Mouse (Mus musculus) midbrain, embryonic 11.5 days (tissue): ENCODE results near the gene Alx3. TPM values are rescaled to one million over a fixed set of nuclear protein-coding genes. Genes with fewer than 3 reads are reported as not detected.

Source experiments
- ATAC-seq: fragments of 200-750 bp; cut with Nextera tagmentation; 2 replicates; pipeline ENCODE4 v1.8.0; 2017; ENCODE audit warnings: moderate TSS enrichment, moderate library complexity; ENCODE audit not compliant: low FRiP score
- DNase-seq: peaks from one replicate; pipeline ENCODE4 v3.0.0; 2015; ENCODE audit warnings: low spot score; ENCODE audit errors: missing footprints
- H3K27ac ChIP-seq: fragments of 300-500 bp; sonication (generic); 2 replicates; pipeline ENCODE4 v1.5.1; 2014; ENCODE audit warnings: low read depth, low read length
- H3K27me3 ChIP-seq: fragments of 300-500 bp; sonication (generic); 2 replicates; pipeline ENCODE4 v1.6.1; 2014; ENCODE audit warnings: mild to moderate bottlenecking, low read length, moderate library complexity, mixed read lengths; ENCODE audit not compliant: control insufficient read depth, insufficient read depth
- H3K36me3 ChIP-seq: fragments of 300-500 bp; sonication (generic); 2 replicates; pipeline ENCODE4 v1.6.1; 2014; ENCODE audit warnings: mild to moderate bottlenecking, low read length, moderate library complexity, mixed read lengths; ENCODE audit not compliant: control insufficient read depth, insufficient read depth
- H3K4me1 ChIP-seq: fragments of 300-500 bp; sonication (generic); 2 replicates; pipeline ENCODE4 v1.6.1; 2014; ENCODE audit warnings: low read length; ENCODE audit not compliant: control insufficient read depth, insufficient read depth
- H3K4me2 ChIP-seq: fragments of 300-500 bp; sonication (generic); 2 replicates; pipeline ENCODE4 v1.6.1; 2014; ENCODE audit warnings: mild to moderate bottlenecking, moderate library complexity
- H3K4me3 ChIP-seq: fragments of 300-500 bp; sonication (generic); 2 replicates; pipeline ENCODE4 v1.5.1; 2014; ENCODE audit warnings: low read depth, low read length
- H3K9ac ChIP-seq: fragments of 300-500 bp; sonication (generic); 2 replicates; pipeline ENCODE4 v1.6.1; 2014; ENCODE audit warnings: low read length
- H3K9me3 ChIP-seq: fragments of 300-500 bp; sonication (generic); 2 replicates; pipeline ENCODE4 v1.6.1; 2016; ENCODE audit warnings: low read length; ENCODE audit not compliant: control insufficient read depth
- WGBS: fragments of 180-500 bp; shearing (Covaris S2); extraction: QIAGEN DNeasy Blood & Tissue Kit; methylation state at CpG from one replicate; pipeline ENCODE4 v1.1.7; 2014; 5-methylcytosine and 5-hydroxymethylcytosine counted together
- polyA plus RNA-seq: library from polyadenylated mRNA; unstranded; fragments of >200 nt; fragmentation: Nextera tagmentation; extraction: Ambion mirVana; gene quantifications from 2 replicates; pipeline ENCODE4 v1.2.1, GENCODE M21; 2014

The Alx3 gene
- polyA plus RNA-seq, result 2.8 and 3.3 TPM in 2 replicates

- WGBS, result 1% methylated on average over 44 of the region's 46 CpGs
- peaks cover 66% of the 10 kb centered on the region for H3K27me3 ChIP-seq
- ATAC-seq (peak; percentile 31; the same call in 1 of the 2 replicates), DNase-seq (no peak)
- no peak within 1 kb of the TSS for H3K27ac ChIP-seq
- H3K4me3 ChIP-seq, result peak within 1 kb of the TSS; percentile 41
- peak within 1 kb of the TSS; percentile 64 for H3K4me2 ChIP-seq
- peak within 1 kb of the TSS; percentile 46 for H3K9ac ChIP-seq
- no peaks in the 10 kb centered on the region for H3K9me3 ChIP-seq
- no peaks in the 10 kb centered on the region for H3K36me3 ChIP-seq
- H3K4me1 ChIP-seq, result peaks cover 10% of the 10 kb centered on the region
Measured at GRCm38 (mm10) chr3:107594662-107595263, at the start of gene Alx3. TSS of gene Alx3 (plus strand) at chr3:107595031.

- no peaks in the 10 kb centered on the region for H3K9me3 ChIP-seq
- H3K36me3 ChIP-seq, result no peaks in the 10 kb centered on the region
- no peak overlapping the region for H3K4me3 ChIP-seq
- no peak for DNase-seq
- no peaks in the 10 kb centered on the region for H3K4me1 ChIP-seq
- no peak overlapping the region for H3K4me2 ChIP-seq
- H3K27ac ChIP-seq, result no peak overlapping the region
- no peaks in the 10 kb centered on the region for H3K27me3 ChIP-seq
- H3K9ac ChIP-seq, result no peak overlapping the region
- WGBS, result 86% methylated on average over 5 of the region's 5 CpGs
- ATAC-seq, result no peak
Measured at GRCm38 (mm10) chr3:107545278-107545677, 49.6 kb upstream of the Alx3 start.

GRCm38 (mm10) chr3:107545716-107546412 lies 49.0 kb upstream of the Alx3 start:
- Histone ChIP-seq H3K36me3 (no peaks in the 10 kb centered on the region), H3K9ac (no peak overlapping the region), H3K9me3 (no peaks in the 10 kb centered on the region), H3K4me3 (no peak overlapping the region), H3K4me2 (no peak overlapping the region), H3K27ac (no peak overlapping the region), H3K27me3 (no peaks in the 10 kb centered on the region), H3K4me1 (no peaks in the 10 kb centered on the region)
- no peak for DNase-seq
- no peak for ATAC-seq
- WGBS, result 85% methylated on average over 10 of the region's 10 CpGs

GRCm38 (mm10) chr3:107546956-107547355 lies 47.9 kb upstream of the Alx3 start:
- DNase-seq, result peak; percentile 14

GRCm38 (mm10) chr3:107550409-107551049 lies 44.3 kb upstream of the Alx3 start:
- H3K27me3 ChIP-seq, result no peaks in the 10 kb centered on the region
- peak; percentile 93 for DNase-seq
- no peaks in the 10 kb centered on the region for H3K9me3 ChIP-seq
- no peaks in the 10 kb centered on the region for H3K36me3 ChIP-seq
- peak; percentile 52; the same call in 1 of the 2 replicates for ATAC-seq
- no peak overlapping the region for H3K9ac ChIP-seq
- no peaks in the 10 kb centered on the region for H3K4me1 ChIP-seq
- H3K4me3 ChIP-seq, result no peak overlapping the region
- 73% methylated on average over 17 of the region's 17 CpGs for WGBS
- H3K27ac ChIP-seq, result no peak overlapping the region
- H3K4me2 ChIP-seq, result no peak overlapping the region

More at GRCm38 (mm10) chr3:107546956-107547355, 47.9 kb upstream of the Alx3 start:
- 80% methylated on average over 2 of the region's 2 CpGs for WGBS
- no peak overlapping the region for H3K4me3 ChIP-seq
- no peaks in the 10 kb centered on the region for H3K36me3 ChIP-seq
- no peaks in the 10 kb centered on the region for H3K27me3 ChIP-seq
- ATAC-seq, result no peak
- no peaks in the 10 kb centered on the region for H3K4me1 ChIP-seq
- no peak overlapping the region for H3K4me2 ChIP-seq
- H3K9me3 ChIP-seq, result no peaks in the 10 kb centered on the region
- no peak overlapping the region for H3K27ac ChIP-seq
- H3K9ac ChIP-seq, result no peak overlapping the region

GRCm38 (mm10) chr3:107554842-107555241 lies 40.0 kb upstream of the Alx3 start, which contains the start of gene Ubl4b:
TSS of gene Ubl4b (minus strand) at chr3:107555073.
- DNase-seq (peak; percentile 68), ATAC-seq (no peak)
- Histone ChIP-seq H3K9me3 (no peaks in the 10 kb centered on the region), H3K27me3 (no peaks in the 10 kb centered on the region), H3K4me1 (no peaks in the 10 kb centered on the region), H3K4me2 (no peak within 1 kb of the TSS), H3K9ac (no peak within 1 kb of the TSS), H3K4me3 (no peak within 1 kb of the TSS), H3K27ac (no peak within 1 kb of the TSS), H3K36me3 (no peaks in the 10 kb centered on the region)
- 92% methylated on average over 2 of the region's 2 CpGs for WGBS

GRCm38 (mm10) chr3:107558740-107559139 lies 36.1 kb upstream of the Alx3 start:
- 35% methylated on average over 3 of the region's 3 CpGs for WGBS

GRCm38 (mm10) chr3:107559183-107559582 lies 35.6 kb upstream of the Alx3 start:
- Histone ChIP-seq H3K9me3 (no peaks in the 10 kb centered on the region), H3K4me2 (no peak overlapping the region), H3K27me3 (no peaks in the 10 kb centered on the region), H3K4me1 (no peaks in the 10 kb centered on the region), H3K27ac (no peak overlapping the region), H3K4me3 (no peak overlapping the region), H3K36me3 (no peaks in the 10 kb centered on the region), H3K9ac (no peak overlapping the region)
- WGBS, result 15% methylated on average over 3 of the region's 3 CpGs
- DNase-seq (peak; percentile 90), ATAC-seq (peak; percentile 72)

More at GRCm38 (mm10) chr3:107558740-107559139, 36.1 kb upstream of the Alx3 start:
- Histone ChIP-seq H3K4me1 (no peaks in the 10 kb centered on the region), H3K9ac (no peak overlapping the region), H3K27ac (no peak overlapping the region), H3K9me3 (no peaks in the 10 kb centered on the region), H3K4me3 (no peak overlapping the region), H3K36me3 (no peaks in the 10 kb centered on the region), H3K27me3 (no peaks in the 10 kb centered on the region), H3K4me2 (no peak overlapping the region)
- DNase-seq (no peak), ATAC-seq (peak; percentile 20; the same call in 1 of the 2 replicates)

- H3K4me3 ChIP-seq, result no peak overlapping the region
- no peaks in the 10 kb centered on the region for H3K9me3 ChIP-seq
- H3K4me1 ChIP-seq, result no peaks in the 10 kb centered on the region
- no peak overlapping the region for H3K27ac ChIP-seq
- 82% methylated on average over 2 of the region's 2 CpGs for WGBS
- H3K9ac ChIP-seq, result no peak overlapping the region
- H3K36me3 ChIP-seq, result no peaks in the 10 kb centered on the region
- peak; percentile 19 for DNase-seq
- H3K27me3 ChIP-seq, result no peaks in the 10 kb centered on the region
- no peak overlapping the region for H3K4me2 ChIP-seq
- ATAC-seq, result no peak
Measured at GRCm38 (mm10) chr3:107562104-107562503, 32.7 kb upstream of the Alx3 start.
